Mouse (Mus musculus) naive thymus-derived CD4-positive, alpha-beta T cell, adult 5 months (primary cell): ENCODE results near the gene Esp38. TPM values are rescaled to one million over a fixed set of nuclear protein-coding genes. Genes with fewer than 3 reads are reported as not detected.

Experiments
- polyA plus RNA-seq: library from polyadenylated mRNA; unstranded; fragments of 100-300 nt; shearing (Covaris generic); gene quantifications from one replicate; pipeline ENCODE4 v1.2.1, GENCODE M21; 2017

The Esp38 gene
- polyA plus RNA-seq: not detected

GRCm38 (mm10) chr17:39950220-39950619 is at the start of gene Esp38:
Gene Esp38 (plus strand): TSS chr17:39950520.

Other genes starting within 250 kb of the Esp38 start
- not detected for gene AC192777.2, start 144.9 kb downstream of the Esp38 start, polyA plus RNA-seq